Mouse (Mus musculus): ENCODE results near the gene Celf6. TPM values are rescaled to one million over a fixed set of nuclear protein-coding genes. Genes with fewer than 3 reads are reported as not detected.

Celf6 gene
- not detected in 2 replicates for polyA plus RNA-seq (2011; ENCODE audit: insufficient read length, low read depth, missing spikeins)

DNA sequence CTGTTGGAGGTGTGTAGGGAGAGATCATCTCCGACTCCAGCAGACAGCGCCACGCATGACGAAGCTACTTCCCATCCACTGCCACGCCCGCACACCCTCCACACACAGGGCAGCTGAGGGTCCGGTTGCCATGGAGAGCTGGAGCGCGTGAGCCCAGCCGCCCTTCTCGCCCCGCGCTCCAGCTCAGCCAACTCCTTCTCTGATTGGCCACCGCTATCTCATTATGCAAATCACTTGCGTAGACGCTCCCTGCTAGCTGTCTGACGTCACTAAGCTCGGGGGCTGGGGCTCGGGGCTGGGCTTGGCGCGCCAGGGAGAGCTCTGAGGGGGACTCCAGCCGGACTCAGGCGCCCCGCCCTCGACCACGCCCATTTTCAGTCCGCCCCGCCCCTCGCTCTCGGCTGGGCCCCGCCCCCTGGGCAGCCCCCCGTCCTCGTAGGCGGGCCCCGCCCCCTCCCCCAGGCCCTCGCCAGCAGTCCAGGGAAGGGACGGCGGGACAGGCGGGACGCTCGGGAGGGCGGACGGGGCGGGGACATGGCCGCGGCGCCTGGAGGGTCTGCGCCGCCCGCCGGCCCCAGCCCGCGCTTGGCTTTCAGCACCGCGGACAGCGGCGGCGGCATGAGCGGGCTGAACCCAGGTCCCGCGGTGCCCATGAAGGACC lies at the start of gene Celf6:
Celf6 (plus strand) TSS at position 74 of the 661 bp plus-strand sequence.
- Histone ChIP-seq H3K27ac (ENCODE audit: insufficient read depth, low read length) (no peak within 1 kb of the TSS), H3K4me3 (ENCODE audit: insufficient read depth, low read length) (peak within 1 kb of the TSS; percentile 33), H3K4me1 (ENCODE audit: control insufficient read depth, insufficient read depth, low read length) (no peaks in the 10 kb centered on the region)
- no peak for TF ChIP-seq POLR2A (IDR thresholded peaks at IDR 0.05; ENCODE audit: low read depth, low read length)
- TF ChIP-seq CTCF (IDR thresholded peaks at IDR 0.05; ENCODE audit: borderline replicate concordance, insufficient read depth, low read length), result no peak

DNA sequence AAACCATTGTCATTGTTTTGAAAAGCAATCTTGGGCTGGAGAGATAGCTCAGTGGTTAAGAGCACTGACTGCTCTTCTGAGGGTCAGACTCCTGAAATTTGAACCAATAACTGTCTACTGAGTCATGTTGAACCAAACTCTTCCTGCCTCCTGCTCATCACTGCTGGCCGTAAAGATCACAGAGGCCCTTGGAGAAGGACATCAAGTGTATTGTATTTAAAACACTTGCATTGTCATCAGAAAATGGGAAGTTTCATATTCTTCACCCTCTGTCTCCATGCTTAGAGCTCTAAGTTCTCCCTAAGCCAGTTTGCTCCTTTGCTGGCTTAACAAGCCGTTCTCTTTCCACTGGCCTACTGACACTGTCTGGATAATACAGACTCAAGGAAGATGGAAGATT lies 49.4 kb upstream of the Celf6 start:
- Histone ChIP-seq H3K27ac (ENCODE audit: insufficient read depth, low read length) (no peak overlapping the region), H3K4me3 (ENCODE audit: insufficient read depth, low read length) (no peak overlapping the region), H3K4me1 (ENCODE audit: control insufficient read depth, insufficient read depth, low read length) (0 out of 2 replicates have a peak, but pooled peaks cover 3% of the 10 kb centered on the region)
- TF ChIP-seq CTCF (IDR thresholded peaks at IDR 0.05; ENCODE audit: borderline replicate concordance, insufficient read depth, low read length), result no peak
- no peak for TF ChIP-seq POLR2A (IDR thresholded peaks at IDR 0.05; ENCODE audit: low read depth, low read length)

DNA sequence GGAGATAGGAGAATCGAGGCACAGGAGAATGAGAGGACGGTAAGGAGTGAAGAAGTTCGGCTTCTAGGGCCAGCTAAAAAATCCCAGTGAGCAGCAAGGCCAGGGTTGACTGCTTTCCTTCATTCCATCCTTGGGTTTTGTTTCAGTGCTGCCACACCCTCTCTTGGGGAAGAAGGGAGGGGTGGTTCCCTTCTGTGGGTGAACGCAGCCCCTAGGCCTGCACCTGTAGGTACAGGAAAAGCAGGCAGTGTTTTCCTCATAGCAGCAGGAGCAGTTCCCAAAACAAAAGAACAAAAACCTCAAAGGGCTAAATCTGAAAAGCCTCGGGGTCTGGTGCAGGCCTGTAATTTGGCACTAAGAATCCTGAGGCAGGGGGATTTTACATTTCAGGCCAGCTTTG lies 46.1 kb upstream of the Celf6 start:
- H3K4me1 ChIP-seq (ENCODE audit: control insufficient read depth, insufficient read depth, low read length), result 0 out of 2 replicates have a peak, but pooled peaks cover 3% of the 10 kb centered on the region
- no peak for TF ChIP-seq POLR2A (IDR thresholded peaks at IDR 0.05; ENCODE audit: low read depth, low read length)
- no peak for TF ChIP-seq CTCF (IDR thresholded peaks at IDR 0.05; ENCODE audit: borderline replicate concordance, insufficient read depth, low read length)
- no peak overlapping the region for H3K27ac ChIP-seq (ENCODE audit: insufficient read depth, low read length)

DNA sequence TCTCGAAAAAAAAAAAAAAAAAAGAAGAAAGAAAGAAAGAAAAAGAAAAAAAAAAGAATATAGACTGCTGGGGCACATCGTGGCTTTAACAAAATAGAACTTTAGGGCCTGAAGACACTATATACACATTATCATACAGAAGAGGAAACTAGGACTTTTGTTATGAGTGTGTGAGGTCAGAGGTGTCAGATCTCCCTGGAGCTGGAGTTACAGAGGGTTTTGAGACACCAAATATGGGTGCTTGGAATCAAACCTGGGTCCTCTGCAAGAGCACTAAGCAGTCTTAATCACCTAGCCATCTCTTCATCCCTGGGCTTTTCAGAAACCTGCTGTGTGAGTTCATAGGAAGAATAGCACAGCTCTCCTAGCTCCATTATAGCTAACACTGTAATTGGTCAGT lies 44.3 kb upstream of the Celf6 start:
- H3K4me3 ChIP-seq (ENCODE audit: insufficient read depth, low read length), result no peak overlapping the region
- TF ChIP-seq CTCF (IDR thresholded peaks at IDR 0.05; ENCODE audit: borderline replicate concordance, insufficient read depth, low read length) (no peak), POLR2A (IDR thresholded peaks at IDR 0.05; ENCODE audit: low read depth, low read length) (no peak)
- 0 out of 2 replicates have a peak overlapping the region, but pooled peaks have one; percentile 15 for H3K27ac ChIP-seq (ENCODE audit: insufficient read depth, low read length)
- H3K4me1 ChIP-seq (ENCODE audit: control insufficient read depth, insufficient read depth, low read length), result 0 out of 2 replicates have a peak, but pooled peaks cover 3% of the 10 kb centered on the region

More for the DNA sequence above, 46.1 kb upstream of the Celf6 start:
- H3K4me3 ChIP-seq (ENCODE audit: insufficient read depth, low read length), result no peak overlapping the region

DNA sequence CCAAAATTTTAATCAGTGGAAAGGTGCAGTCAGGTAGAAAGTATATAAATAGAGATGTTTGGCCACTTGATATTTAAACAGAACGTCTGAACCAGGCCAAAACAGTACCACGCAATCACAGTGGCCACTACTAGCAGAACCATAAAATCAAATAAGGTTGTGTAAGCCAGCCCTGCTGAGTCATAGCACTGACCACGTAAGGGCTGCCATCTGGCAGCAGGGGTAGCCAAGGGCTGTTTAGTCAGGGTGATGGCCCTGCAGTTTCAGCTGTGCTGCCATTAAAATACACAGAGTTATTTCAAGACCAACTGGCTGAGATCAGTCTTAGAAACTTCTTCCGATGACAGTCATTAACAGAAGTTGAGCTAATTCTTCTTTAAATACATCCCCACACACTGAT lies 43.8 kb upstream of the Celf6 start:
- 0 out of 2 replicates have a peak, but pooled peaks cover 3% of the 10 kb centered on the region for H3K4me1 ChIP-seq (ENCODE audit: control insufficient read depth, insufficient read depth, low read length)

DNA sequence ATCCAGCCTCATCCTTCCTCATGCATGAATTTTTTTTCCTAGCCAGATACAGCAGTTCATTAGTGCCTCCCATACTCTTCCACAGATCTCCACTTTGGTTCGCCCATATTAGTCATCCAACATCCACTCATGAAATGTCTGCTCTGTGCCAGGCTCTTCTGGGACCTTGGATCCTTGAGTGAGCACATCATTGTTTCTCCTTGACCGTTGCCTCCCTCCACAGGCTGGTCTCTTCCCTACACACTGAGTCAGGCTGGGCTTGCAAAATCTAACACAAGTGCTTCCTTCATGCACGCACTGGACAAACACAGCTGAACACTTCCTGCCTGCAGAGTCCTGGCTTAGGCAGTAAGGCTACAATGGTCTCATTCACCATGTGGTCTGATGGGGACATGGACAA lies 40.1 kb upstream of the Celf6 start:
- Histone ChIP-seq H3K27ac (ENCODE audit: insufficient read depth, low read length) (peak overlapping the region; percentile 5; the same call in 1 of the 2 replicates), H3K4me3 (ENCODE audit: insufficient read depth, low read length) (no peak overlapping the region)

More for the DNA sequence above, 43.8 kb upstream of the Celf6 start:
- TF ChIP-seq CTCF (IDR thresholded peaks at IDR 0.05; ENCODE audit: borderline replicate concordance, insufficient read depth, low read length) (no peak), POLR2A (IDR thresholded peaks at IDR 0.05; ENCODE audit: low read depth, low read length) (no peak)
- peak overlapping the region; percentile 15; the same call in 1 of the 2 replicates for H3K27ac ChIP-seq (ENCODE audit: insufficient read depth, low read length)
- no peak overlapping the region for H3K4me3 ChIP-seq (ENCODE audit: insufficient read depth, low read length)

DNA sequence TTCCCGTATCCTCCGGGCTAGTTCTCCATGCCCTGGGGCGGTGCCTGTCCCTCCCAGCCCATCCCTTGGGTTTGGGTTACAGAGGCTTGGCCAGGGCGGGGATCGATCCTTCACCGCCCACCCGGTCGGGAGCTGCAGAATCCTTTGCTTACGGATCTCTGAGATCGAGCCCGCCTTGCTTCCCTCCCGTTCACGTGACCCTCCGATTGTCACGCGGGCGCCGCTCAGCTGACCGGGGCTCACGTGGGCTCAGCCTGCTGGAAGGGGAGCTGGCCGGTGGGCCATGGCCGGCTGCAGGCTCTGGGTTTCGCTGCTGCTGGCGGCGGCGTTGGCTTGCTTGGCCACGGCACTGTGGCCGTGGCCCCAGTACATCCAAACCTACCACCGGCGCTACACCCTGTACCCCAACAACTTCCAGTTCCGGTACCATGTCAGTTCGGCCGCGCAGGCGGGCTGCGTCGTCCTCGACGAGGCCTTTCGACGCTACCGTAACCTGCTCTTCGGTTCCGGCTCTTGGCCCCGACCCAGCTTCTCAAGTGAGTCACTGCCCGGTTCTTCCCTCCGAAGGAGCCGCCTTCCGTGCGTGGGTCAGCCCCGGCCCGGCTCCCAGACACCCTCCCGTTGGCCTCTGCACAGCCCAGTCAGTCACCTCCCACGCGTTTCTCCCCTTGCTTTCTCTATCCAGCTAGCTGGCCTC lies 38.1 kb upstream of the Celf6 start, which contains the start of the genes Hexa and Tmem202:
Hexa (plus strand) TSS at position 100 of the 697 bp plus-strand sequence.
Tmem202 (minus strand) TSS at position 407 of the 697 bp plus-strand sequence.
- peak within 1 kb of the TSS; percentile 66 for H3K4me3 ChIP-seq (ENCODE audit: insufficient read depth, low read length)
- H3K27ac ChIP-seq (ENCODE audit: insufficient read depth, low read length), result peak within 1 kb of the TSS; percentile 89
- H3K4me1 ChIP-seq (ENCODE audit: control insufficient read depth, insufficient read depth, low read length), result peaks cover 14% of the 10 kb centered on the region; the same call in 1 of the 2 replicates
- TF ChIP-seq POLR2A (IDR thresholded peaks at IDR 0.05; ENCODE audit: low read depth, low read length) (peak; percentile 73), CTCF (IDR thresholded peaks at IDR 0.05; ENCODE audit: borderline replicate concordance, insufficient read depth, low read length) (no peak)

More for the DNA sequence above, 40.1 kb upstream of the Celf6 start:
- 0 out of 2 replicates have a peak, but pooled peaks cover 4% of the 10 kb centered on the region for H3K4me1 ChIP-seq (ENCODE audit: control insufficient read depth, insufficient read depth, low read length)
- TF ChIP-seq POLR2A (IDR thresholded peaks at IDR 0.05; ENCODE audit: low read depth, low read length) (no peak), CTCF (IDR thresholded peaks at IDR 0.05; ENCODE audit: borderline replicate concordance, insufficient read depth, low read length) (peak; percentile 45; the same call in 1 of the 2 replicates)

DNA sequence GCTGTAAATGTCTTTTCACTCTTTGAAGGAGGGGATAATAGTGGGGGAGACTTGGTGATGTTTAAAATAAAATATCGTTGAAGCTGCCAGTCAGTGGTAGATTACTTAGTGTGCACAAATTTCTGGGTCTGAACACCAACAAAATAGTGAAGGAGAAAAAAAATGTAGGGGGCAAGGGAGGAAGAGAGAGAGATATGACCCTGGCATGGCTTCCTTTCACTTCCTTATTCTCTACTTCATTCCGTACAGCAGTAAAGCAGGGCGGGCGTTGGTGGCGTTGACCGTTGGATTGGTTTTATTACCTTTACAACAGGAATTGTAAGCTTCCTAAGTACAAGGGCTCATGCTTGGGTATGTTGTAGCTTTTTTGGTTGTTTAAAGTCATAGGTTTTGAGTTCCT lies 36.1 kb upstream of the Celf6 start:
- H3K4me1 ChIP-seq (ENCODE audit: control insufficient read depth, insufficient read depth, low read length), result peaks cover 14% of the 10 kb centered on the region; the same call in 1 of the 2 replicates
- no peak overlapping the region for H3K27ac ChIP-seq (ENCODE audit: insufficient read depth, low read length)
- TF ChIP-seq CTCF (IDR thresholded peaks at IDR 0.05; ENCODE audit: borderline replicate concordance, insufficient read depth, low read length), result no peak
- no peak for TF ChIP-seq POLR2A (IDR thresholded peaks at IDR 0.05; ENCODE audit: low read depth, low read length)
- peak overlapping the region; percentile 66; the same call in 1 of the 2 replicates for H3K4me3 ChIP-seq (ENCODE audit: insufficient read depth, low read length)

DNA sequence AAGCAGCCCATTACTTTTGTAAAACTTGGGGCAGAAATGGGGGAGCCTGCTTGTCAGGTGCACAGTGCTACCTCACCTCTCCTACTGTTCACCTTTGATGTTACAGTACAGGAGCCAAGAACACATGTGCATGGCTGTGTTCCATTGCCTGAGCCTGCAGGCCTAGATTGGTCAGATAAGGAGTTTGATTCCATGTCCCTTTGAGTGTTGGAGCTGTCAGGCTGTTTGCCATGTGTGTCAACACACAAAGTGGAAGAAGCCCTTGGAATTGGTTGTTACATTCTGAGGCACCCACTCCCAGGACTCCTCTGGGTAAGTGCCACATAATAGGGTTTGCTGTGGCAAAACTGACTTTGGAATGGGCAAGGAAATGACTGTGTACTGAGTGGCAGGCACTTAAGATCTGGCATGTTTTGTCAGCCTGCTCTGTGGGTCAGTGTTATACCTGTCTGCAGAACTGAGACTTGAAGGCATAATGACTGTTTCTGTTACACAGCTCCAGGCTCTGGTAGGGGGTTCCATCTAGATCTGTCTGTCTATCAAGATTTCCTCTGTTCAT lies 34.9 kb upstream of the Celf6 start:
- H3K27ac ChIP-seq (ENCODE audit: insufficient read depth, low read length), result no peak overlapping the region
- TF ChIP-seq POLR2A (IDR thresholded peaks at IDR 0.05; ENCODE audit: low read depth, low read length) (no peak), CTCF (IDR thresholded peaks at IDR 0.05; ENCODE audit: borderline replicate concordance, insufficient read depth, low read length) (no peak)
- H3K4me1 ChIP-seq (ENCODE audit: control insufficient read depth, insufficient read depth, low read length), result peaks cover 25% of the 10 kb centered on the region
- H3K4me3 ChIP-seq (ENCODE audit: insufficient read depth, low read length), result no peak overlapping the region
